Mouse (Mus musculus): ENCODE measurements around the gene Myo5a.
A peak's percentile ranks its signal among the peaks of the same experiment; 100 is the strongest.

Myo5a gene

DNA sequence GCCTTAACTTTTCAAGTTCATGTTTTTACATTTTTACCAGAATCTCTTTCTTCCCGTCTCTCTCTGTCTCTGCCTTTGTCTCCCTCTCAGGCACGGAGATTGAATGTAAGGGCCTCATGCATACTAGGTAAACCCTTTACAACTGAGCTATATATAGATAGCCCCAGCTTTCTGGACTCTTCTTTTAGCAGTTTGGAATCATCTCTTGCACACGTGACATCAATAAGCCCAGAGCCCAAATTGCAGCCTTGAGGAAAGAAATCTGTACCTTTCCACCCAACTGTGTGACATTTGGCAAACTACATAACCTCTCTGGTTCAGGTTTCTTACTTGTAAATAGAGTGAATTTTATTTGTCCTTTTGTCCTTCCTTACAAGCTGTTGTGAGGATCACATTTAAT, 1.5 kb downstream of the Myo5a start:
- DNase-seq, result no peak

DNA sequence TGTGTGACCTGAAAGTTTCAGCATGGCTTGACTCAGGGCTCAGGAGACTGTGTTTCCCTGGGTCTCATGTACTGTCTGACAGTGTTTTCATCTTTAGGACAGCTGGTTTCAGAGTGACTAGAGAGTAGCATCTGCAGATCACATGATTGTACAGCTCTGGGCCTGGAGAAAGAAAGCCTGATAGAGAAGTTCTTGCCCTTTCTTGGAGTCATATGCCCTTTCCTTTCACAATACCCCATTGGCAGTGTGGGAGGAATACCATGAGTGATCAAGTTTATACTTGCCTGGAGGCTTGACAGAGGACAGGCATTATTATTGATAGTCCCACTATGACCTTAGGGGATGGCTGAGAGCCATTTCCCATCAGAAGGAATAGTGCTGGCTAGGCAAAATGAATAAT, 6.4 kb downstream of the Myo5a start:
- no peak for DNase-seq

DNA sequence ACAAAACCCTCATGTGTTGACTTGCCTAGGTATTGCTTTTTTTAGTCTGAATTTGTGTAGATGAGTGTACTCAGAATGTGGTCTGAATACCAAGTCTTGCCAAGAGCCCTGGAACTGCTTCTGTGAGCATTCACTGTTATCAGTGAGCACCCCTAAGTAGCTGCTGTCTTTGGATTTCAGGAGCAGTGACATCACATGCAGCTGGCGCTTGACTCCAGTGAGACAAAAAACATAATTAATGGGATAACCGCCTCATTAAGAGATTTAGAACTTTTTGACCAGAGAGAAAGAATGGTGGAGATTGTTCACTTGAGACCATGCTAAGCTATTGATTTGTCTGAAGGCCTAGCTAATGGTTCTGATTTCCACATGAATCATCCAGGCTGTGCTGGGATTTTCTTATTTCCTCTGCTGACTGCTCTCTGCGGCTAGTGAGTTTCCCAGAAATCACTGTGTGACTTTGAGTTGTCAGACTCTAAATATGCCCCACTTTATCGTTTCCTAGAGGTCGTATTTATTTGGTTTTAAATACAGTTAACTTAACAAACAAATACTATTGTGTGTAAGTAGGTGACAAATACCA, 14.5 kb downstream of the Myo5a start:
- no peak for DNase-seq

DNA sequence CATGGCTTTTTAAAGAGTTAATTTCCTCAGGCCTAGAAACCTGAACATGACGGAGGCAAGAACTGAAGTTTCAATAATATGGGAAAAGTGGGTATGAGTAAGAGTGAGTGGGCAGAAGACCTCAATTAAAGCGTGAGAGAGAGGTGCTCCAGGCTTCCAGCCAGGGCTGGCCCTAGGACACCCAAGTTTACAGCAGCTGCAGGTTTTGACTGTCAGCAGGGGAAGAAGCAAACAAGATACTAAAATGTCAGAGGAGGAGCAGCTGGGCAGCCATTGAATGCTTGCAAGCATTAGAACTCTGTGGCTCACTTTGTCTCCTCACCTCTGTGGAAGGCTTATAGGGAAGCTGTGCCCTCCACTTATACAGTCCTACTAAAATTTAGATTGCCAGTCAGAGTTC, 17.0 kb downstream of the Myo5a start:
- DNase-seq, result no peak

DNA sequence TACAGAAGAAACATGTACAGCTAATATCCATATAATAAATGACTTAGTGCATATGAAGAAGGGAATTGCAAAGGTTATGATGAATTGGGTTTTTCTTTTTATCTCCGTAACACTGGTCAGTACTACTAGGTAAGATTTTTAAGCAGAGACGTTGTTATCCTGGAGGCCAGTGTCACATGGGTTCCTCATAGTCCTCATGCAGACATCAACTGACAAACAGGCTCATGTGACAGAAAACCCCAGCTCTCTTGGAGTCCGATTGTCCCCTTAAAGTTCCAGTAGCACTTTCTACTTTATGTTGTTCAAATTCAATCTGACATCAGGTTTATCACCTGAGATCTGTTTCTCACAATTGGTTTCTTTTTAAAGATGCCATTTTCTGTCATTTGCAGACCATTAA, 18.5 kb downstream of the Myo5a start:
- DNase-seq, result no peak

DNA sequence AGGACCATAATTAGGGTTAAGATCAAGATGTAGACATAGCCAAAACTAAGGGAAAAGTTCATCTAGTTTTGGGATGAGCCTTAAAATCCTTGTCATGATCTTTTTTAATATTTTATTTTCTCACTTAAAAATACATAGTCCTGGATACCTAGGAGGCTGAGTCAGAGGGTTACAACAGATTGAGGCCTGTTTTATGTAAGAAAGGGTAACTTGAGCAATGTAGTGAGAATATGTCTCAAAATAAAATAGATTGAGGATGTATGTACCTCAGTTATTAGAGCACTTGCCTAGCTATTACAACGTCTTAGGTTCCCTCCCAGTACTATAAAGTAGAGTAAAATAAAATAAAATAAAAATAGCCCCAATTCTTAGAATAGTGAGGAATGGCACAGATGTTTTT, 21.3 kb downstream of the Myo5a start:
- DNase-seq, result no peak

DNA sequence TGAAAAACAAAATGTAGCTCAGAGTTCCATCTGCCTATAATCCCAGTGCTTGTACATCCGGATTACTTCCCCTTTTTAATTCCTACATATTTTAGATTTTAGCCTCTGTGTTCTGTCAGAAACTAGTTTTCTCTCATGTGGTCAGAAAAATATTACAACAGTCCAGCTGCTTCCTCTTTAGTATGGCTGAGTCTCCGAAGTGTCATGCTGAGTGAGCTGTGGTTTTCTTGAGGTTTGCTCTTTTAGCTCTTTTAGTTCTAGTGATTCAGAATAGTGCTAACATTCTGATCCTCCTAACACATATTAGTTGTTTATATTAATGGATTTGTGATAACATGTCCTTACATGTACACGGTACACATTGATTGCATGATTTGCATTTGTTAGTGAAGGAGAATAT, 23.9 kb downstream of the Myo5a start:
- no peak for DNase-seq

DNA sequence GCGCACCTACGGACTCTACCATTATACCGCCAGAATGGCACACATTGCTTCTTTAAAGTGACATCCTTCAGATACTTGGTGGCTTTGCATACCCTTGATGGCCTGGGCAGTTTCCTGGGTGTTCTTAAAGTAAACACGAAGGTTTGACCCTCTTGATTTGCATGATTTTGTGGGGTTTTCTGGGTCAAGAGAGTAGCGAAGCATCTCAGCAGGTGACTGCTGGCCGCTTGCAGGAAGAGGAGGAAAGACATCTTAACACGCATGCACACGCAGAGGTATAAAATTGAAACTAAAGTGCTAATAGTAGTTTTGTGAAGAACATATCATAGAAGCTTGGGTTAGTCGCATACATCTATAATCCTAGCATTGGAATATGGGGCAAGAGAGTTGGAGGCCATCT, 28.1 kb downstream of the Myo5a start:
- DNase-seq, result no peak

DNA sequence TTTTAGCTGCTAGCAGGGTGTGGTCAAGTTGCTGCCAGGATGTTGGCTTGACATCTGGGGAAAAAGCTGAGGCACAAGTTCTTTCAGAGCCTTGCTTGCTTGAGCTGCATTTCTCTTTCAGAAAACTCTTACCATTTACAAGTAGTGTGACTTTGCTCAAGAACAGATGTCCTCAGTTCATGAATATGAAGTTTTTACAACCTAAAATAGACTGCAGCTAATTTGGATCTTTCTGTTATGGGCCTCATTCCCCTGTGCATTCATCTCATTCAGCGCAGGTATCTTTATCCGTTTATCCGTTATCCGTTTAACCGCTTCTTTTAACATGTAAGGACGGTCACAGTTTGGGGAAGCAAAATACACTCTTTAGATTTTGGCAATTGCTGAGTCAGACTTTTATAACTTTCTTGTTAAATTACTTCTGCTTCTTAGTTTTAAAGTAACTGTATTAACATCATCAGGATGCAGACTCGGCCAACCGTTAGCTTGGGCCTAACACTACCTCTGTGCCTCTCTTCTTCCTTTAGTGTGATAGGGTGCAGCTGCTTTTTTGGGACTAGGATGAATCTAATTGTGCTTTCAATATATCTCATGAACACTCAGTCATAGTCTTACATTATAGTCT, 29.5 kb downstream of the Myo5a start:
- no peak for DNase-seq

DNA sequence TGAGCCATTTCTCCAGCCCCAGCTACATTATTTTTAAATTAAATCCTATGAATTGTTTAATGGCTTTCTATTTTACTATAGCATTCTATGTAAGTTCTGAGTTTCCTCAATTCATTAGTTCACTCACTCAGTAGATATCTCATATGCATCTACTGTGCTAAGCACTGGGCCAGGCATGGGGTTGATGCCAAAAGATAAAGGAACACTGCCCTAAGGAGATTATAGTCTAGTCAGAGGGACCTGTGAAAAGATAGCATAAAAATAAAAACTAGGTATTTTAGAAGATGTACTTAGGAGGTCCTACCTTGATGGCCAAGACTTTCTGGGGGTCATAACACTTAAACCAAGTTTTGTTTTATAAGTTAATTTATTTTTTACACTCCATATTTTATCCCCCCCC, 31.3 kb downstream of the Myo5a start:
- no peak for DNase-seq

DNA sequence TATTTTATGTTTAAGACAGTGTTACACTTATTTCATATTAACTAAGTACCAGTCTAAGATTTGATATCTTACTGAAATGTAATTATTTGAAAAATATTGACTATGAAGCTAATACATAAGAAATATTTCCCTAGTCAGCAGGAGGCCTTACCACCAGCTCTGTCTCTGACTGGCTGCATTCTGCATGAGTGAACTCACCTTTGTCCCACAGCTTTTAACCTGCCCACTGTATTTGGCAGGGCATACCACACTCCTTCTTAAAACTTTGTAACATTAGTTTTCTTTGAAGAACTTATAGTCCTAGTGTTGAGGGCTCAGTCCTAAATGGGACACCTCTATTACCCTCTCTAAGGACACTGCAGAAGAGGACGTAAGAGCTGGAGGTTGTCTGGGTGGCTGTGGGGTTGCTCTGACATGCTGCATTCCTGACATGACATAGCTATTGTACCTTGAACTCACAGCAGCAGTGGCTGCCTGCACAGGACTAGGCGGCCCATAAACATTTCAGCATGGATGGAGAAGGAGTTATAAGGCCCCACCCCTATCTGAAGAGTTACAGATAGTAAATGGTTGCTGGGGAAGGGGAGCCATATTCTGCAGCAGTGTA, 45.9 kb downstream of the Myo5a start:
- peak; percentile 38 to 67 for DNase-seq

DNA sequence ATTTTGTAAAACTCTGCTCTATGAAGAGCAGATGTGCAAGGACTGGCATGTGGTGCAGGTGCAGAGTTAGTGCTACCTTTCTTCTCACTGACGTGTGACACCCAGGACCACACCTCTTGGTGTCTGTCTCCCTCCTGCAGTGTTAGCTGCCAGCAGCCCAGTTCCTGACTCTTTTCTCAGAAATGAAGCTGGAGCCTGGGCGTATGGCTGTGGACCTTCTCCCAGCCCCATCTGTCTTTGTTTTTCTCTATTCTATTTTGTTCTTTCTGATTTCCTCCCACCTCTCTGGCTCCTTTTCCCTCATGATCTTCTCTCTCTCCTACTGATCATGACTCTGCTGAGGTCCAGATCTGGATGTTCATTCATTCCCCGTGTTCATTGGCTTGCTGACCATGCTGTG, 50.3 kb downstream of the Myo5a start:
- DNase-seq, result no peak

DNA sequence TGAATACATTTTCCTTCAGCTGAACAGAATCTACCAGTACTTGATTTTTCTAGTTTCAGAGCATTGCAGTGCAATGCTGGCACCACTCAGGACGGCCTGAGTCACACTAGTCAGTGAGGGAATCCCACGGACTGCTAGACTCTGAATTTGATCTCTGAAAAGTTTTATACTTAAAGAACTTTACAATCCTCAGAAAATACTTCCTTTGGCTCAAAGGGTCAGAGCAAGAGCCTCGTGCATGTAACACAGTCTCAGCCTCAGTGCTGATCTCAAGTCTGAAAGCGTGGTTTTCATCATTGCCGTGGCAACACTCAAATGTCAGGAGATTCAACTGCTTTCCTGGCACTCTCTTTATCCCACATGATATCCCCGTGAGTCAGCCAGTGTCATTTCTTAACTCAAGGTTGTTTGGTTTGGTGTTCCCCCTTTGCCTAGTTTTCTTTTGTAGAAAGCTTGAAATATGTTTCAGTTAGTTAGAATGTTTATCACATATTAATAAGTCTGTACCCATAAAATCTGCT, 53.4 kb downstream of the Myo5a start:
- DNase-seq, result no peak

DNA sequence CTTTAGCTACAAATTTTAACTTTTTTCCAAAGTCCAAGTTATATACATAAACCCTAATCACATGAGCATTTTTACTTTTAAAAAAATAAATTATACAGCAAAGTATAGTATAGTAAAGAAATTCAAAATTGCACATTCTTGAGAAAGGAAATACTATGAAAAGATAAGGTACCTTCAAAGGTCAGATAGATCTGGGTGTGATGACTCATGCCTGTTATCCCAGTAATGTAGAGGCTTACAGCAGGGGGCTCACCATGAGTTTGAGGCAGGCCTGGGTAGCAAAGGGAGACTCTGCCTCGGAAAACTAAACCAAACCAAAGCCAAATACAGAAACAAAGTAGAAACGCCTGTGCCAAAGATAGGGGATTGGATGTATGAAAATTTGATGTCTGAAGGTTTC, 59.7 kb downstream of the Myo5a start:
- DNase-seq, result no peak

DNA sequence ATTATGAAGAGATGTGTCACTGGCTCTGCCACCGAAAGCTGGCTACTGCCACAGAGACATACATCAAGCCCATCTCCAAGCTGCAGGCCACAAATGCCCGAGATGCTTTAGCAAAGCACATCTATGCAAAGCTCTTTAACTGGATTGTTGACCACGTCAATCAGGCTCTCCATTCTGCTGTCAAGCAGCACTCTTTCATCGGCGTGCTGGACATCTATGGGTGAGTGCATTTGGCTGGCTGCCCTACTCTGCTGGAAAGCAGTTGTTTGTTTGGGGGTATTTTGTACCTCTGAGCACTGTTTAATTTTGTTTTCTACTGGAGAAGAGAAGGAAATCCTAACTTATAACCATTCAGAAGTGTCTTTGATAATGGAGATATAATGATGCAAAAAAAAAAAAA, 76.1 kb downstream of the Myo5a start:
- peak in 1 of 2 experiments; percentile 47 for DNase-seq

DNA sequence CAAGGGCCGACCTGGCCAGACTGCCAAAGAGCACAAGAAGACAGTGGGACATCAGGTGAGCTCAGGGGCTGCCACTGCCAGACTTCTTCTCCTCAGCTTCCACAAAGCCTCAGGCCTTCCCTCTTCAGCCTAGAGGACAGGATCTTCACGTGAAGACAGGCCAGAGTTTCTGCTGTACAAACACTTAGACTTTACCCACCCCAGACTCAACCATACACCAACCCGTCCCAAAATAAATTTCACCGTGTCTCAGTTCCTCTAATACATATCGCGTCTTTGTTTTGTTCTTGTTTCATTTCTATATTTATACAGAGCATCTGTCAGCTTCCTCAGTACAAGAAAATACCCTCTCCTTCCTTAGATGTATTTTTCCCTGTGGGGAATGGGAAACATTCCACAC, 89.7 kb downstream of the Myo5a start:
- DNase-seq, result no peak

DNA sequence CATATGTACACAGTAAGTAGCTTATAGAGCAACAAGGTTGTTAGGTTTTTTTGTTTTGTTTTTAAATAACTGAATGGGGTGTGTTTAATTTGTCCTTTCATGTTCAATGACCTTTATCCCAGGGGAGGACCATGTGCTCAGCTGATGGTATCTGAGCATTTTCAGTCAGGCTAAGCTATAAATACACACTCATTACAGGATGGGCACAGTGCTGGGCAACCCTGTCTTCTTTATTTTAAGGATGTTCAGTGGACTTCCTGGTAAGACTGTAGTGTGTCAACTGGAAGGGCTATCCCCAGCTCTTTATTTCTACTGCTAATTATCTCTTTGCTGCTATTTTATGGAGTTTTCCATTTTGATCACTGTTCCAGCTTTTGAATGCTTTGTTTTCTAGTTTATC, 92.8 kb downstream of the Myo5a start:
- DNase-seq, result no peak

DNA sequence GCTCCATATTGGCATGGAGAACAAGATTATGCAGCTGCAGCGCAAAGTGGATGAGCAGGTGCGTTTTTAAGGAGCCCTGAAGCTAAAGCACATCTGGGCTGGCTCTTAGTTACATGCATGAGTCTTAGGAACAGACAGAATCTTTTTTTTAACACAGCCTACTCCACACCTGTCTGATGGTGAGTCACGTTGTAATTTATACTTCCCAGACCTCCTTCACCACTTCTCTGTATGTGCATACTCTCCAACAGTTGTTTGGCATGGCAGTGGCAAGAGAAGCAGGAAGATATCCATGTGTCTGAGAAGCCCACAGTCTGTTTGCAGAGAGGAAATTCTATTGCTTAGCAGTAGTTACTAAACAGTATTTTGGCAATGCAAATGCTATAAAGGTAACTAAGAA, 100.9 kb downstream of the Myo5a start:
- DNase-seq, result no peak

DNA sequence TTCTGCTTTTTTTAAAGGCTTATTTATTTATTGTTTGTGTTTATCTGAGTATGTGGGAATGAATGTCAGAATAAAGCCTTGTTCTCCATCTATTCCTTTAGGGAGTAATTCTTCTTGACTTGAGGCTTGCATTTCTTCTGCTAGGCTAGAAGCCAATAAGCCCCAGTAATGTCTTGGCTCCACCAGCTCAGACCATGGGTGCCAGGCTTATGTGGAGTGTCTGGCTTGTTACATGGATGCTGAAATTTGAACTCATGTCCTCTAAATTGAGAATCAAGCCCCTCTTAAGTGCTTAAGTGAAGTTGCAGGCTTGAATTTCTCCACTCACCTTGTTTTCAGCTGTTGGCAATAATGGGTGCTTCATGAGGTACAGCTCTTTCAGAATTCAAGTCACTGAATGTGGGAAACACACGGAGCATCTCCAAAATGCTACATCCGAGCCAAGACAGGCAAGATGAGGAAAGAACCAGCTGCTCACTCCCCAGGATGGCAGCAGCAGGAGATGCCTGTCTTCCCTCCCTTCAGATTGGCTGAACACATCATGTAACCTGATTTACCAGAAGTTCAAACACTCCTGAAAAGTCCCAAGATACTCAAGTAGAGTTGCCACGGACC, 116.9 kb downstream of the Myo5a start:
- no peak for DNase-seq

DNA sequence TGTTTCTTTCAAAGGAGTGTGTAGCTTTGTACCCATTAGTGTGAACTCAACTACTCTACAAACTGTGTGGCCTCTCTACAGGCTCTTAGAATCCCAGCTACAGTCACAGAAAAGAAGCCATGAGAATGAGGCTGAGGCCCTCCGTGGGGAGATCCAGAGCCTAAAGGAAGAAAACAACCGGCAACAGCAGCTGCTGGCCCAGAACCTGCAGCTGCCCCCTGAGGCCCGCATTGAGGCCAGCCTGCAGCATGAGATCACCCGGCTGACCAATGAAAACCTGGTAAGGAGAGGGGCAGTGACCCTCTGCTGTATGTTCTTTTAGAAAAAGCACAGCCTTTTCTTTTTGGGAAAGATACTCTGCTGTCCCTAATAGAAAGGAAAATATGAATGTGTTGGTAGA, 123.0 kb downstream of the Myo5a start:
- DNase-seq, result no peak

DNA sequence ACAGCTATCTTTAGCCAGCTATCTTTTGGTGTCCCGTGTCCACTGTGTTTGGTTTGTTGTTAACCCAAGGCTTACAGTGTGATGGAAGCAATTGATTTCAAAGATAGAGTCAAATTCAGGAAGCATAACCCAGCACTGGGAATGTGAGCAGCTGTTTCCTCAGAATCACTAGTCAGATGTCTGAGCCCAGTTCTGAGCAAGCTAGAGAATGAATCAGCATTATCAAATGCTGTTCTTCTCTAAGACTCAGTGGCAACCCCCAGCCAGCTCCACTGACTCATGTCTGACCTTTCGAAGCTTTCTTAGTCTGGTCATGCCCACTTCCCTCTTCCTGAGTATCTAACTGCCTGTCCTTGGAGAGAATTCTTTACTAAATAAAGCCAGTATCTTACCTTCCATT, 125.5 kb downstream of the Myo5a start:
- DNase-seq, result peak in 1 of 2 experiments; percentile 36

DNA sequence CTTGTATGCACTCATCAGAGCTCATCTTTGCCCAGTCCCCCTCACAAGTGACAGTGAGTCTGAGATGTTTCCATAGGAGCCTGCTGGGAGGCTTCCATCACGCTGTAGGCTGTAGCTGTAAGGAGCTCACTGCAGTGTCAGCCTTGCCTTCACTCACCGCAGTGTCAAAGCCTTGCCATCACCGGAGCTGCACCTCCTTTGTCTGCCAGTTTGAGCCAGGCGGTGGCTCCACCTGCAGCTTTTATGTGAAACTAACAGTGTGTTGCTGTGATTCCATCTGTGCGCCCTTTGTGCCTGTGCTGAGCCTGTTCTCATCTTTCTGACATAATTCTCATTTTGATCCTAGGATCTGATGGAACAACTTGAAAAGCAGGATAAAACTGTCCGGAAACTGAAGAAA, 126.5 kb downstream of the Myo5a start:
- DNase-seq, result peak; percentile 28 to 51

DNA sequence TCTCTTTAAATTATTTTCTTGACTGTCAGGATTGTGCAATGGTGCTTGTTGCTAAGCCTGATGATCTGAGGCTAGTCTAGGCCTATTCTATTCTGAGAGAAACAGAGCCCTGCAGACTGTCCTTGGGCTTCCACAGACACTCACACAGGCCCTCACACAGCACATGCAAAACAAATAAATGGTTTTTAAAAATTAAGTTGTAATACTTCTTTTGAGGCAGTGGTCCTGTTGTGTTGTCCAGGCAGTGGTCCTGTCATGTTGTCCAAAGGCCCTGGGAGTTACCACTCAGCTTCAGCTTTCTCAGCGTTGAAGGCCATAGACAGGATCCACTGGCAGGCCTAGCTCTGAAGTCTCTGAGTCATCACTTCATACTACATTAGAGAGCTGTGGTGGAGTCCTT, 130.7 kb downstream of the Myo5a start:
- no peak for DNase-seq

DNA sequence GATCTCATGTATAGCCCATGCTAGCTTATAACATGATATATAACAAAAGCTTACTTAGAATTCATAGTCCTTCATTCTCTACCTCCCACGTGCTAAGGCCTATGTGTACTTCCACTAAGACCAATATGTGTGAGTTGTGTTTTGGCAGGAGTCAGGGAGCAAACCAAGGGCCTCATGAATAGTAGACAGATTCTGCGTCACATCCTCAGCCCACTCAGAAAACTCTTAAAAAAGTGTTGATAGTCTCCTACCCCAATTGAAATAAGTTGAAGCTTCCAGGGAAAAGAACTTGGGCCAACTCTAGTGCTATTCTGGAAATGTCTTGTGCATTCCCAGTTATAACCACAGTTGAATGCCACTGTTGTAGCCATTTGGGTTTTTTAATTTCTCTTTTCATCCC, 131.2 kb downstream of the Myo5a start:
- no peak for DNase-seq

All from kidney, postnatal 25 days (tissue).